Mouse (Mus musculus) MEL (cell line): ENCODE data around the gene Zfp777. TPM values are rescaled to one million over a fixed set of nuclear protein-coding genes. Genes with fewer than 3 reads are reported as not detected.
A peak's percentile ranks its signal among the peaks of the same experiment; 100 is the strongest.

ENCODE experiments used
- DNase-seq: peaks from one replicate; pipeline ENCODE4 v3.0.0; 2011; ENCODE audit warnings: low read depth, low spot score
- H3K27ac ChIP-seq: 2 replicates; pipeline ENCODE4 v1.5.1; 2012; ENCODE audit warnings: low read depth, mild to moderate bottlenecking, control low read depth, low read length, moderate library complexity; ENCODE audit not compliant: control insufficient read depth
- H3K27me3 ChIP-seq, 2 experiments: fragments of 150-350 bp in 1 of 2; sonication (generic) in 1 of 2; 2 replicates each; pipeline ENCODE4 v1.6.1; 2012; ENCODE audit warnings: low read length in 2 of 2, mild to moderate bottlenecking in 2 of 2, improper control_type of control experiment in 1 of 2, moderate library complexity in 1 of 2; ENCODE audit not compliant: insufficient read depth in 2 of 2, control insufficient read depth in 1 of 2
- H3K36me3 ChIP-seq, 2 experiments: 2 replicates each; pipeline ENCODE4 v1.6.1; 2012 to 2014; ENCODE audit warnings: low read length in 2 of 2, improper control_type of control experiment in 1 of 2, inconsistent platforms in 1 of 2, mild to moderate bottlenecking in 1 of 2; ENCODE audit not compliant: insufficient read depth in 2 of 2, control insufficient read depth in 1 of 2
- H3K4me1 ChIP-seq, 2 experiments: fragments of 150-350 bp in 1 of 2; sonication (generic) in 1 of 2; 2 replicates each; pipeline ENCODE4 v1.6.1; 2012; ENCODE audit warnings: low read length in 2 of 2, improper control_type of control experiment in 1 of 2, mild to moderate bottlenecking in 1 of 2; ENCODE audit not compliant: insufficient read depth in 2 of 2, control insufficient read depth in 1 of 2
- H3K4me3 ChIP-seq, 2 experiments: fragments of 150-350 bp in 1 of 2; sonication (generic) in 1 of 2; 2 replicates each; pipeline ENCODE4 v1.5.1; 2012; ENCODE audit warnings: low read depth in 2 of 2, low read length in 2 of 2, mild to moderate bottlenecking in 2 of 2, moderate library complexity in 2 of 2, control low read depth in 1 of 2, improper control_type of control experiment in 1 of 2; ENCODE audit not compliant: control insufficient read depth in 1 of 2, insufficient read depth in 1 of 2
- H3K79me2 ChIP-seq: 2 replicates; pipeline ENCODE4 v1.6.1; 2012; ENCODE audit warnings: mild to moderate bottlenecking, low read length, moderate library complexity; ENCODE audit not compliant: control insufficient read depth, poor library complexity, insufficient read depth
- H3K9ac ChIP-seq: 2 replicates; pipeline ENCODE4 v1.6.1; 2012; ENCODE audit warnings: low read depth, mild to moderate bottlenecking, control low read depth, low read length, moderate library complexity; ENCODE audit not compliant: control insufficient read depth, poor library complexity, severe bottlenecking
- H3K9me3 ChIP-seq: fragments of 150-350 bp; sonication (generic); replicated peaks from 2 replicates; pipeline ENCODE4 v1.6.1; 2012; ENCODE audit warnings: mild to moderate bottlenecking, low read length, improper control_type of control experiment, moderate library complexity; ENCODE audit not compliant: insufficient read depth
- BHLHE40 ChIP-seq: IDR thresholded peaks from 2 replicates; pipeline ENCODE4 v1.6.1; 2012; ENCODE audit warnings: low read depth, mild to moderate bottlenecking, inconsistent platforms, low read length, improper control_type of control experiment, borderline replicate concordance
- CHD2 ChIP-seq: IDR thresholded peaks from 2 replicates; pipeline ENCODE4 v1.6.1; 2011; ENCODE audit warnings: low read length, improper control_type of control experiment
- CTCF ChIP-seq, 3 experiments: IDR thresholded peaks in 2 of 3; conservative IDR thresholded peaks in 1 of 3; 2 replicates each; pipeline ENCODE4 v1.5.1; 2011 to 2012; ENCODE audit warnings: low read length in 3 of 3, low read depth in 2 of 3, mild to moderate bottlenecking in 2 of 3, improper control_type of control experiment in 1 of 3, inconsistent platforms in 1 of 3, mixed read lengths in 1 of 3, moderate library complexity in 1 of 3; ENCODE audit not compliant: control insufficient read depth in 1 of 3, insufficient read depth in 1 of 3, poor library complexity in 1 of 3, severe bottlenecking in 1 of 3
- E2F4 ChIP-seq: IDR thresholded peaks from 2 replicates; pipeline ENCODE4 v1.6.1; 2011; ENCODE audit warnings: low read depth, low read length, improper control_type of control experiment, borderline replicate concordance
- ETS1 ChIP-seq: IDR thresholded peaks from 2 replicates; pipeline ENCODE4 v1.6.1; 2012; ENCODE audit warnings: low read depth, mild to moderate bottlenecking, inconsistent platforms, low read length, improper control_type of control experiment, moderate library complexity
- HCFC1 ChIP-seq: IDR thresholded peaks from 2 replicates; pipeline ENCODE4 v1.6.1; 2012; ENCODE audit warnings: low read depth, mild to moderate bottlenecking, inconsistent platforms, low read length, improper control_type of control experiment, moderate library complexity
- JUND ChIP-seq: IDR thresholded peaks from 2 replicates; pipeline ENCODE4 v1.6.1; 2011; ENCODE audit warnings: low read depth, mild to moderate bottlenecking, improper control_type of control experiment, low read length
- MAX ChIP-seq: IDR thresholded peaks from 2 replicates; pipeline ENCODE4 v1.6.1; 2011; ENCODE audit warnings: low read length, improper control_type of control experiment
- MAZ ChIP-seq: IDR thresholded peaks from 2 replicates; pipeline ENCODE4 v1.6.1; 2012; ENCODE audit warnings: low read depth, mild to moderate bottlenecking, inconsistent platforms, low read length, improper control_type of control experiment
- MEF2A ChIP-seq: IDR thresholded peaks from 2 replicates; pipeline ENCODE4 v1.6.1; 2014; ENCODE audit warnings: low read depth, mild to moderate bottlenecking, inconsistent platforms, low read length, improper control_type of control experiment; ENCODE audit not compliant: poor library complexity, insufficient replicate concordance, severe bottlenecking; ENCODE audit errors: extremely low read depth
- MXI1 ChIP-seq: IDR thresholded peaks from 2 replicates; pipeline ENCODE4 v1.6.1; 2011; ENCODE audit warnings: mild to moderate bottlenecking, low read depth, low read length, improper control_type of control experiment
- MYB ChIP-seq: IDR thresholded peaks from 2 replicates; pipeline ENCODE4 v1.6.1; 2011; ENCODE audit warnings: mild to moderate bottlenecking, low read depth, low read length, improper control_type of control experiment
- NELFE ChIP-seq: IDR thresholded peaks from 2 replicates; pipeline ENCODE4 v1.6.1; 2011; ENCODE audit warnings: low read depth, low read length, improper control_type of control experiment
- NRF1 ChIP-seq: IDR thresholded peaks from 2 replicates; pipeline ENCODE4 v1.6.1; 2014; ENCODE audit warnings: low read depth, mild to moderate bottlenecking, inconsistent platforms, low read length, improper control_type of control experiment, moderate library complexity; ENCODE audit not compliant: poor library complexity, insufficient read depth, severe bottlenecking
- POLR2A ChIP-seq, 2 experiments: IDR thresholded peaks; 2 replicates each; pipeline ENCODE4 v1.6.1; 2011 to 2012; ENCODE audit warnings: low read length in 2 of 2, mild to moderate bottlenecking in 2 of 2, control low read depth in 1 of 2, improper control_type of control experiment in 1 of 2, low read depth in 1 of 2, moderate library complexity in 1 of 2; ENCODE audit not compliant: control insufficient read depth in 1 of 2, insufficient read depth in 1 of 2, poor library complexity in 1 of 2
- RAD21 ChIP-seq: IDR thresholded peaks from 2 replicates; pipeline ENCODE4 v1.6.1; 2011; ENCODE audit warnings: mild to moderate bottlenecking, low read depth, low read length, improper control_type of control experiment
- RCOR1 ChIP-seq: IDR thresholded peaks from 2 replicates; pipeline ENCODE4 v1.6.1; 2012; ENCODE audit warnings: low read depth, mild to moderate bottlenecking, inconsistent platforms, low read length, improper control_type of control experiment
- SIN3A ChIP-seq: IDR thresholded peaks from 2 replicates; pipeline ENCODE4 v1.6.1; 2012; ENCODE audit warnings: low read length, improper control_type of control experiment, inconsistent platforms
- SMC3 ChIP-seq: IDR thresholded peaks from 2 replicates; pipeline ENCODE4 v1.6.1; 2011; ENCODE audit warnings: low read depth, low read length, improper control_type of control experiment
- TCF12 ChIP-seq: IDR thresholded peaks from 2 replicates; pipeline ENCODE4 v1.6.1; 2014; ENCODE audit warnings: low read depth, mild to moderate bottlenecking, inconsistent platforms, low read length, improper control_type of control experiment, moderate library complexity
- UBTF ChIP-seq: IDR thresholded peaks from 2 replicates; pipeline ENCODE4 v1.6.1; 2012; ENCODE audit warnings: low read depth, mild to moderate bottlenecking, inconsistent platforms, low read length, improper control_type of control experiment, moderate library complexity, borderline replicate concordance; ENCODE audit not compliant: insufficient read depth
- USF1 ChIP-seq: IDR thresholded peaks from 2 replicates; pipeline ENCODE4 v1.6.1; 2014; ENCODE audit warnings: low read depth, mild to moderate bottlenecking, inconsistent platforms, low read length, improper control_type of control experiment, moderate library complexity
- USF2 ChIP-seq, 2 experiments: IDR thresholded peaks; 2 replicates each; pipeline ENCODE4 v1.6.1; 2011 to 2012; ENCODE audit warnings: improper control_type of control experiment in 2 of 2, low read length in 2 of 2, borderline replicate concordance in 1 of 2, inconsistent platforms in 1 of 2, low read depth in 1 of 2, mild to moderate bottlenecking in 1 of 2; ENCODE audit not compliant: insufficient read depth in 1 of 2
- ZC3H11A ChIP-seq: IDR thresholded peaks from 2 replicates; pipeline ENCODE4 v1.6.1; 2012; ENCODE audit warnings: low read depth, mild to moderate bottlenecking, inconsistent platforms, low read length, improper control_type of control experiment
- ZKSCAN1 ChIP-seq: IDR thresholded peaks from 2 replicates; pipeline ENCODE4 v1.6.1; 2012; ENCODE audit warnings: low read depth, mild to moderate bottlenecking, inconsistent platforms, low read length, improper control_type of control experiment, moderate library complexity
- polyA plus RNA-seq, 2 experiments: library from polyadenylated mRNA; stranded (reverse) in 1 of 2; unstranded in 1 of 2; fragments of >175 nt in 1 of 2; fragments of >200 nt in 1 of 2; gene quantifications; 2 replicates each; pipeline versions ENCODE4 v1.2.1 to v1.2.4; 2012; ENCODE audit warnings: low replicate concordance in 2 of 2, low read depth in 1 of 2; ENCODE audit not compliant: insufficient read length in 2 of 2, insufficient read depth in 1 of 2, missing spikeins in 1 of 2
- total RNA-seq: library from RNA; depleted of rRNA; stranded (reverse); fragments of 300-350 nt; gene quantifications from 2 replicates; pipeline ENCODE4 v1.2.3, GENCODE M21; 2012

Zfp777 gene
- total and polyA plus RNA-seq, 3 experiments = 20.4 to 32.4 TPM; not detected in 1

DNA sequence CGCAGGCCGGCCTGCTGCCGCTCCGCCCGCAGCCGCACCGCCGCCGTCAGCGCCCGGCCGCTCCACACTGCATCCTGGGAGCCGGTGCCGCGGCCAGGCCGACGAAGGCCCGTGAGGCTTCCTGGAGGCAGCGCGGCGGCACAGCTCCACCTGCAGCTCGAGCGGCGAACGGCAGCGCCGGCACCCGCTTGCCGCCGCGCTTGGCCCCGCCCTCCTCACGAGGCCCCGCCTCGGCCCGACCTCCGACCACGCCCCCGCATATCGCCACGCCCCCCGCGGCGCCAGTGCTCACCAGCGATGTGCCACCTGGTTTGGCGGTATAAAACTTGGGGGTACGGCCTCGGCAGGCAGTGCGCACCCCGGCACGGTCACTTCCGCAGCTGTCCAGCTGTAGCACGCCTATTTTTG lies 37.8 kb upstream of the Zfp777 start, which contains the start of gene Zfp746:
TSS of gene Zfp746 (minus strand) at position 123 of the 408 bp plus-strand sequence.
- Histone ChIP-seq H3K27ac (peak within 1 kb of the TSS; percentile 27), H3K9ac (peak within 1 kb of the TSS; percentile 90), H3K36me3 (peaks cover 4 to 15% of the 10 kb centered on the region in 2 experiments), H3K4me3 (peak within 1 kb of the TSS; percentile 92 to 96), H3K4me1 (peaks cover 0 to 19% of the 10 kb centered on the region in 2 experiments; a peak in 3 of 4 replicates), H3K9me3 (no peaks in the 10 kb centered on the region), H3K79me2 (peaks cover 11% of the 10 kb centered on the region), H3K27me3 (no peaks in the 10 kb centered on the region)
- TF ChIP-seq MEF2A = no peak
- TF ChIP-seq MAZ = 0 out of 2 replicates have a peak, but pooled peaks have one; percentile 37
- TF ChIP-seq MXI1 = no peak; the same call in 1 of the 2 replicates
- no peak for TF ChIP-seq RCOR1
- no peak for TF ChIP-seq USF1
- peak; percentile 51; the same call in 1 of the 2 replicates for TF ChIP-seq HCFC1
- TF ChIP-seq CTCF (IDR thresholded peaks at IDR 0.05 in 2 of 3, conservative IDR thresholded peaks at IDR 0.05 in 1 of 3; ENCODE audit: control insufficient read depth in 1 of 3, insufficient read depth in 1 of 3, low read depth in 2 of 3, low read length in 3 of 3, poor library complexity in 1 of 3, severe bottlenecking in 1 of 3) = peak in 2 of 3 experiments; percentile 79 to 80; a peak in 5 of 6 replicates
- peak; percentile 48 for TF ChIP-seq SMC3
- TF ChIP-seq MAX = peak; percentile 45; the same call in 1 of the 2 replicates
- TF ChIP-seq POLR2A (IDR thresholded peaks at IDR 0.05; ENCODE audit: control insufficient read depth in 1 of 2, insufficient read depth in 1 of 2, low read depth in 1 of 2, low read length in 2 of 2, poor library complexity in 1 of 2) = peak; percentile 65 to 66; a peak in 2 of 4 replicates
- peak; percentile 67 for TF ChIP-seq RAD21
- TF ChIP-seq E2F4 = no peak
- 0 out of 2 replicates have a peak, but pooled peaks have one; percentile 2 for TF ChIP-seq BHLHE40
- no peak for TF ChIP-seq MYB
- TF ChIP-seq JUND = no peak
- TF ChIP-seq CHD2 = no peak
- TF ChIP-seq TCF12 = peak; percentile 31; the same call in 1 of the 2 replicates
- 0 out of 2 replicates have a peak, but pooled peaks have one; percentile 96 for TF ChIP-seq UBTF
- peak; percentile 35; the same call in 1 of the 2 replicates for TF ChIP-seq ETS1
- no peak for TF ChIP-seq NRF1
- TF ChIP-seq SIN3A = 0 out of 2 replicates have a peak, but pooled peaks have one; percentile 26
- TF ChIP-seq ZC3H11A = peak; percentile 53
- TF ChIP-seq ZKSCAN1 = peak; percentile 70; the same call in 1 of the 2 replicates
- peak; percentile 47 for TF ChIP-seq NELFE
- no peak for TF ChIP-seq USF2 (IDR thresholded peaks at IDR 0.05; ENCODE audit: borderline replicate concordance in 1 of 2, insufficient read depth in 1 of 2, low read depth in 1 of 2, low read length in 2 of 2)
- DNase-seq = peak; percentile 88
